Mouse (Mus musculus): ENCODE measurements around the gene Adprh. TPM values are rescaled to one million over a fixed set of nuclear protein-coding genes. Genes with fewer than 3 reads are reported as not detected.
"Not testable (repeated sequence)": the region's sequence is repeated elsewhere in the genome, so short reads cannot be mapped to it uniquely, and the experiment has no call there.

Gene Adprh
- total RNA-seq (2021), result 10 to 100 TPM; 57.7 to 61.9 TPM

- DNase-seq (ENCODE audit: extremely low spot score in 1 of 2, low spot score in 1 of 2), result peak; percentile 79 to 84
Measured at GRCm38 (mm10) chr16:38452442-38453202, at the start of gene Adprh. Adprh (minus strand) TSS chr16:38452703.

- no peak for DNase-seq (ENCODE audit: extremely low spot score in 1 of 2, low spot score in 1 of 2)
Measured at GRCm38 (mm10) chr16:38496604-38497140, 44.2 kb upstream of the Adprh start.

- no peak for DNase-seq (ENCODE audit: extremely low spot score in 1 of 2, low spot score in 1 of 2)
Measured at GRCm38 (mm10) chr16:38493890-38494289, 41.4 kb upstream of the Adprh start.

GRCm38 (mm10) chr16:38492551-38492950, 40.0 kb upstream of the Adprh start:
- DNase-seq (ENCODE audit: extremely low spot score in 1 of 2, low spot score in 1 of 2), result no peak

- DNase-seq (ENCODE audit: extremely low spot score in 1 of 2, low spot score in 1 of 2), result no peak
Measured at GRCm38 (mm10) chr16:38483582-38484309, 31.2 kb upstream of the Adprh start.

GRCm38 (mm10) chr16:38482780-38483562, 30.5 kb upstream of the Adprh start:
- peak in 1 of 2 experiments; percentile 47 for DNase-seq (ENCODE audit: extremely low spot score in 1 of 2, low spot score in 1 of 2)

GRCm38 (mm10) chr16:38481327-38481726, 28.8 kb upstream of the Adprh start:
- no peak for DNase-seq (ENCODE audit: extremely low spot score in 1 of 2, low spot score in 1 of 2)

- no peak for DNase-seq (ENCODE audit: extremely low spot score in 1 of 2, low spot score in 1 of 2)
Measured at GRCm38 (mm10) chr16:38478296-38478695, 25.8 kb upstream of the Adprh start.

GRCm38 (mm10) chr16:38477241-38477608, 24.7 kb upstream of the Adprh start:
- not testable (repeated sequence) for DNase-seq (ENCODE audit: extremely low spot score in 1 of 2, low spot score in 1 of 2)

GRCm38 (mm10) chr16:38476312-38477240, 24.1 kb upstream of the Adprh start:
- peak in 1 of 2 experiments; percentile 9 for DNase-seq (ENCODE audit: extremely low spot score in 1 of 2, low spot score in 1 of 2)

- DNase-seq (ENCODE audit: extremely low spot score in 1 of 2, low spot score in 1 of 2), result no peak
Measured at GRCm38 (mm10) chr16:38475681-38476311, 23.3 kb upstream of the Adprh start.

- DNase-seq (ENCODE audit: extremely low spot score in 1 of 2, low spot score in 1 of 2), result no peak
Measured at GRCm38 (mm10) chr16:38474677-38475286, 22.3 kb upstream of the Adprh start.

GRCm38 (mm10) chr16:38473661-38474060, 21.2 kb upstream of the Adprh start:
- no peak for DNase-seq (ENCODE audit: extremely low spot score in 1 of 2, low spot score in 1 of 2)

- no peak for DNase-seq (ENCODE audit: extremely low spot score in 1 of 2, low spot score in 1 of 2)
Measured at GRCm38 (mm10) chr16:38472507-38472873, 20.0 kb upstream of the Adprh start.

GRCm38 (mm10) chr16:38471697-38472506, 19.4 kb upstream of the Adprh start:
- no peak for DNase-seq (ENCODE audit: extremely low spot score in 1 of 2, low spot score in 1 of 2)

GRCm38 (mm10) chr16:38469437-38469836, 16.9 kb upstream of the Adprh start:
- DNase-seq (ENCODE audit: extremely low spot score in 1 of 2, low spot score in 1 of 2), result no peak

GRCm38 (mm10) chr16:38468706-38469018, 16.2 kb upstream of the Adprh start:
- DNase-seq (ENCODE audit: extremely low spot score in 1 of 2, low spot score in 1 of 2), result no peak

Measured in layer of hippocampus, postnatal 25 days (tissue).